Mouse (Mus musculus): ENCODE results near the gene Phf20.
"Not testable (repeated sequence)": the region's sequence is repeated elsewhere in the genome, so short reads cannot be mapped to it uniquely, and the experiment has no call there.

DNA sequence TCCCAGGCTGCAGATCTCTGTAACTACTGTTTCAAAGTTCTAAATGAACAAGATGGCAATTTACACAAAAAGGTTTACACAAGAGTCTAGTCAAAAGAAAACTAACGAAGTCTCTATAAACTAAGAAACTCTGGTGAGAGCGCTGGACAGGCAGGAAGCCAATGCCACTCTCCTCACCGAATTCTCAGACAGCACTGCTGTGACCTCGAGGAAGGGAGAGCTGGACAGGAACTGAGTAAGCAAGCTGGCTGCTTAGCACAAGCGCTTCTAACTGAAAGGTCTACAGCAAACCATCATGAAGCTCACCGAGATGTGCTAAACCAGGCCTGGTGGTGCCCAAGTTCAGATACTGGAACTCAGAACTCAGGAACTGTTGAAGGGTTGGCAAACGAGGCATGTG lies 7.0 kb upstream of the Phf20 start:
- not testable (repeated sequence) for TF ChIP-seq CTCF (IDR thresholded peaks at IDR 0.05; ENCODE audit: borderline replicate concordance, extremely low read depth, insufficient read depth, insufficient read length); POLR2A (IDR thresholded peaks at IDR 0.05; ENCODE audit: borderline replicate concordance, extremely low read depth, insufficient read depth, insufficient read length, poor library complexity, severe bottlenecking)

Measured in brain, embryonic 14.5 days (tissue).